Mouse (Mus musculus): ENCODE measurements around the gene Prss34. TPM values are rescaled to one million over a fixed set of nuclear protein-coding genes. Genes with fewer than 3 reads are reported as not detected.

The Prss34 gene
- polyA plus RNA-seq, 1 experiment from 2014 or later, result not detected

DNA sequence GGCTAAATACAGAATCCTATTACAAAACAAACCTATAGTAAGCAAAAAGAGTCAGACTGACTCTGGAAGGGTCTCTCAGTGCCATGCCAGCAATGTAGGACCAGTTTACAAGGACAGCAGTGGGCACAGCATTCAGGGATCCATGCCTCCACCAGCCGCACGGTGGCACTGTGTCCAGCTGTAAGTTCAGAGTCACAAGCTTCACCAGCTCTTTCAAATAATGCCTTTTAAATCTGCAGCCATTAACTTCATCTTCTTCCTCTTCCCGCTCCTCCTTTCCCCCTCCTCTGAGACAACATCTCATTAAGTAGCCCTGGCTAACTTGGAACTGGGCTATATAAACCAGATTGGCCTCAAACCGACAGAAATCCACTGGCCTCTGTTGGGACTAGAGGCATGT is 9.4 kb upstream of the Prss34 start:
- H3K36me3 ChIP-seq (ENCODE audit: control insufficient read depth, insufficient read depth, low read length), result no peaks in the 10 kb centered on the region
- no peak for ATAC-seq (ENCODE audit: low FRiP score)
- H3K4me1 ChIP-seq (replicated peaks; ENCODE audit: control insufficient read depth, insufficient read depth, low read length), result no peaks in the 10 kb centered on the region
- H3K9me3 ChIP-seq (ENCODE audit: control insufficient read depth, low read length), result no peaks in the 10 kb centered on the region
- H3K27me3 ChIP-seq (ENCODE audit: control insufficient read depth, insufficient read depth, low read length), result no peaks in the 10 kb centered on the region
- WGBS, result 33% methylated on average over 4 of the region's 4 CpGs
- no peak overlapping the region for H3K27ac ChIP-seq (ENCODE audit: low read depth, low read length)
- H3K4me2 ChIP-seq (replicated peaks; ENCODE audit: low read depth, low read length), result no peak overlapping the region
- no peak overlapping the region for H3K9ac ChIP-seq (ENCODE audit: low read depth, low read length)
- H3K4me3 ChIP-seq (ENCODE audit: low read depth, low read length), result no peak overlapping the region
- peak; percentile 68 for DNase-seq (ENCODE audit: low spot score)

DNA sequence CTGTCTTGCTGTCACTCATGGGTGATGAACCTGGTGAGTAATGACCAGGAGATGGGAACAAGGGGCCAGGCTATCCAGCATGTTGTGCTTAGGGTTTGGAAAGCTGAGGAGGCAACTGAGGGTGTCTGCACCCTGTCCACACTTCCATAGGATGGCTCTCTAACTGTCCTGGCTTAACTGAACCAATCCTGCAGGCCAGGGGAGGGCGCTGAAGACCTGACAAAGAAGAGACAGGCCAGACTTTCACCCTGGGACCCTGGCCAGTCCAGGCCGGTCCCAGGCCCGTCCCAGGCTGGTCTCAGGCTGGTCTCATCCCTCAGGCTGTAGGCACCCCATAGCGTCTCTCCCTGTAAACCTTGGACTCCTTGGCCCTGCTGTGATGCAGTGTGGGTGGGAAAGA is 7.8 kb upstream of the Prss34 start:
- ATAC-seq (ENCODE audit: low FRiP score) (no peak), DNase-seq (ENCODE audit: low spot score) (no peak)
- Histone ChIP-seq H3K4me1 (replicated peaks; ENCODE audit: control insufficient read depth, insufficient read depth, low read length) (no peaks in the 10 kb centered on the region), H3K27me3 (ENCODE audit: control insufficient read depth, insufficient read depth, low read length) (no peaks in the 10 kb centered on the region), H3K9me3 (ENCODE audit: control insufficient read depth, low read length) (no peaks in the 10 kb centered on the region), H3K4me2 (replicated peaks; ENCODE audit: low read depth, low read length) (no peak overlapping the region), H3K27ac (ENCODE audit: low read depth, low read length) (no peak overlapping the region), H3K9ac (ENCODE audit: low read depth, low read length) (no peak overlapping the region), H3K4me3 (ENCODE audit: low read depth, low read length) (no peak overlapping the region), H3K36me3 (ENCODE audit: control insufficient read depth, insufficient read depth, low read length) (no peaks in the 10 kb centered on the region)
- 33% methylated on average over 4 of the region's 4 CpGs for WGBS

DNA sequence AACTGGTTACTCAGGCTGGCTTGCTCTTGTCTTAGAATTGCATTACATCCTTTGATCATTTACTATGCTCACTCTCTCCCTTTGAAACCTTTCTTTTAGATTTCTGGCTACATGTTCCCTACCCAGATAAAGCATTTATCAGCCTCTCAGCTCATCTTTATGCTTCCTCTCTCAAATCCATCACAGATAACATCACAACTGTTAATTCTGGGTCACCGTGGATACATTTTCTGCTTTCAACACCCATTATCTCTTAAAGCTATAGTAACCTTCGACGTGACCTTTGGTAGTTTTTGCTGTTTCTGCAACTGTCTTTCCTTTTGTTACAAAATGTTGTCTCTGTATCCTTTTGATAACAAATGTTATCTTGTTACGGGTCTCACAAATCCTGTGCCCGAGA is 4.7 kb upstream of the Prss34 start:
- Histone ChIP-seq H3K9ac (ENCODE audit: low read depth, low read length) (no peak overlapping the region), H3K4me2 (replicated peaks; ENCODE audit: low read depth, low read length) (no peak overlapping the region), H3K4me3 (ENCODE audit: low read depth, low read length) (no peak overlapping the region), H3K4me1 (replicated peaks; ENCODE audit: control insufficient read depth, insufficient read depth, low read length) (no peaks in the 10 kb centered on the region), H3K27ac (ENCODE audit: low read depth, low read length) (no peak overlapping the region), H3K27me3 (ENCODE audit: control insufficient read depth, insufficient read depth, low read length) (no peaks in the 10 kb centered on the region), H3K9me3 (ENCODE audit: control insufficient read depth, low read length) (no peaks in the 10 kb centered on the region), H3K36me3 (ENCODE audit: control insufficient read depth, insufficient read depth, low read length) (no peaks in the 10 kb centered on the region)
- no peak for ATAC-seq (ENCODE audit: low FRiP score)
- DNase-seq (ENCODE audit: low spot score), result no peak
- 80% methylated on average over 5 of the region's 5 CpGs for WGBS

DNA sequence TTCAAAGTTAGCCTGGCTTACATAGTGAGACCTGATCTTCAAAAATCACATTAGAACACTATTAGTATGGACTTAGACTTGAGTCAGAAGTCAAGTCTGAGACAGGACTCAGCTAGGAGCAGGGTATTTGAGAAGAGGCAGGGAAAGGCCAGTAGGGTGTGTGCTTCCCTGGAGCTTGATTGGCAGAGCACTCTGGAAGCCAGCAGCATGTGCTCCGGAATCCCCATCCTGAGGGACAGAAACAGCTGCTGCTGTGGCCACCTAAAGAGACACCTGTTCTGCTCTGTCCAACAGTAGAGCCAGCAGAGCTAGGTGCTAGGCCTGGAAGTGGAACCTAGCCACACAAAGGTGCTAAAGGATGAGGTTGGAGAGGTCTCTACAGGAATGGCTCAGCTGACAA is 4.1 kb upstream of the Prss34 start:
- H3K27me3 ChIP-seq (ENCODE audit: control insufficient read depth, insufficient read depth, low read length), result no peaks in the 10 kb centered on the region
- H3K4me3 ChIP-seq (ENCODE audit: low read depth, low read length), result no peak overlapping the region
- no peaks in the 10 kb centered on the region for H3K36me3 ChIP-seq (ENCODE audit: control insufficient read depth, insufficient read depth, low read length)
- no peak overlapping the region for H3K4me2 ChIP-seq (replicated peaks; ENCODE audit: low read depth, low read length)
- ATAC-seq (ENCODE audit: low FRiP score), result no peak
- no peaks in the 10 kb centered on the region for H3K4me1 ChIP-seq (replicated peaks; ENCODE audit: control insufficient read depth, insufficient read depth, low read length)
- no peaks in the 10 kb centered on the region for H3K9me3 ChIP-seq (ENCODE audit: control insufficient read depth, low read length)
- no peak overlapping the region for H3K27ac ChIP-seq (ENCODE audit: low read depth, low read length)
- no peak for DNase-seq (ENCODE audit: low spot score)
- WGBS, result 45% methylated on average over 1 of the region's 1 CpGs
- no peak overlapping the region for H3K9ac ChIP-seq (ENCODE audit: low read depth, low read length)

DNA sequence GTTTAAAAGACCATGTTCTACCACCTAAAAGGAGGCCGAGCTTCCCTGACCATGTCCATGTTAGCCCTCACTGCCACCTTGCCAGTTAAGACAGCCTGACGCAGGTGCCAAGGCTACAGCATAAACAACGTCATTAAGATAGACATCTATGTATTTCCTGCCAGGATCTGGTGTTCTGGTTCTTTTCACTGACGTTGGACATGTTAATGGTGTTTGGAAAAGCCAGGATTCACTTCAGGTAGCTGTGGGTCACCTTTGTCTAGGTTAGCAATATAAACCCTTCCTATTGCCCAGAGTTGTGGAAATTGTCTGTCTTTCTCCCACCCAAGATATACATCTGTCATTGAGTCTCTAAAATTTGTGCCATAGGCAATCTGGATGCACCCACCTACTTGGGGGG is 10.2 kb downstream of the Prss34 start, which contains the start of gene Prss28:
Gene Prss28, plus strand, starts transcription at position 301 of the 400 bp plus-strand sequence.
- WGBS, result 93% methylated on average over 4 of the region's 4 CpGs
- no peak for ATAC-seq (ENCODE audit: low FRiP score)

DNA sequence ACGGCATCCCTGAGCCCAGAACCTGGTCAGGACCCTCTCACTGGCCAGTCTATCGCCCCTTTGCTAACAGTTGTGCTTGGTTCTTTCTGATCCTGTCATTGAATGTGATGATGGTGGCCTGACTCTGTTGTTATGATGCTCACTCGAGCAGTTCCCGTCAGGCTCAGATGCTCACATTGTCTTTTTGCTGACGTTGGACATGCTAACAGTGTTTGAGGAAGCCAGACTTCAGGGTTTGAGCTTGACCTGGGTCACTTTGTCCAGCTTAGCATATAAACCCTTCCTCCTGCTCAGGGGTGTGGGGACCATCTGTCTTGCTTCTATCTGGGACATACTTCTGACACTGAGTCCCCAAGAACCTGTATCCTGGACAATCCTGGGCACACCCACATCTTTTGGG is 20.2 kb downstream of the Prss34 start, which contains the start of gene Prss29:
Gene Prss29, plus strand, starts transcription at position 301 of the 400 bp plus-strand sequence.
- H3K36me3 ChIP-seq (ENCODE audit: control insufficient read depth, insufficient read depth, low read length), result no peaks in the 10 kb centered on the region
- H3K4me3 ChIP-seq (ENCODE audit: low read depth, low read length), result no peak within 1 kb of the TSS
- H3K4me1 ChIP-seq (replicated peaks; ENCODE audit: control insufficient read depth, insufficient read depth, low read length), result no peaks in the 10 kb centered on the region
- WGBS, result 85% methylated on average over 5 of the region's 5 CpGs
- no peak for ATAC-seq (ENCODE audit: low FRiP score)
- no peaks in the 10 kb centered on the region for H3K9me3 ChIP-seq (ENCODE audit: control insufficient read depth, low read length)
- H3K9ac ChIP-seq (ENCODE audit: low read depth, low read length), result no peak within 1 kb of the TSS
- no peaks in the 10 kb centered on the region for H3K27me3 ChIP-seq (ENCODE audit: control insufficient read depth, insufficient read depth, low read length)
- DNase-seq (ENCODE audit: low spot score), result no peak
- H3K4me2 ChIP-seq (replicated peaks; ENCODE audit: low read depth, low read length), result no peak within 1 kb of the TSS
- H3K27ac ChIP-seq (ENCODE audit: low read depth, low read length), result no peak within 1 kb of the TSS

More for the DNA sequence above, 10.2 kb downstream of the Prss34 start, which contains the start of gene Prss28:
- no peaks in the 10 kb centered on the region for H3K4me1 ChIP-seq (replicated peaks; ENCODE audit: control insufficient read depth, insufficient read depth, low read length)
- no peak within 1 kb of the TSS for H3K9ac ChIP-seq (ENCODE audit: low read depth, low read length)
- no peaks in the 10 kb centered on the region for H3K36me3 ChIP-seq (ENCODE audit: control insufficient read depth, insufficient read depth, low read length)
- no peaks in the 10 kb centered on the region for H3K9me3 ChIP-seq (ENCODE audit: control insufficient read depth, low read length)
- no peak for DNase-seq (ENCODE audit: low spot score)
- no peak within 1 kb of the TSS for H3K4me2 ChIP-seq (replicated peaks; ENCODE audit: low read depth, low read length)
- H3K27me3 ChIP-seq (ENCODE audit: control insufficient read depth, insufficient read depth, low read length), result no peaks in the 10 kb centered on the region
- no peak within 1 kb of the TSS for H3K27ac ChIP-seq (ENCODE audit: low read depth, low read length)
- H3K4me3 ChIP-seq (ENCODE audit: low read depth, low read length), result no peak within 1 kb of the TSS

DNA sequence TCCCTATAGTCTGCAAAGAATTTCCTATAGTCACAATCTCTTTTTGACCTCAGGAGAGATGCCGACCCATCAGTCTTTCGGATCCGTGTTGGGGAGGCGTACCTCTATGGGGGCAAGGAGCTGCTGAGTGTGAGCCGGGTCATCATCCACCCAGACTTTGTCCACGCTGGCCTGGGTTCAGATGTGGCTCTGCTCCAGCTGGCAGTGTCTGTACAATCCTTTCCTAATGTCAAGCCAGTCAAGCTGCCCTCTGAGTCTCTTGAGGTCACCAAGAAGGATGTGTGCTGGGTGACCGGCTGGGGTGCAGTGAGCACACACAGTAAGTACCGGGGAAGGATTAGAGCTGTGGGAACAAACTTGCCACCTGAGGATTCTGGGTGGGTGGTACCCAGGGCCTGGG is 22.6 kb downstream of the Prss34 start:
- Histone ChIP-seq H3K9ac (ENCODE audit: low read depth, low read length) (no peak overlapping the region), H3K27ac (ENCODE audit: low read depth, low read length) (no peak overlapping the region), H3K9me3 (ENCODE audit: control insufficient read depth, low read length) (no peaks in the 10 kb centered on the region), H3K4me1 (replicated peaks; ENCODE audit: control insufficient read depth, insufficient read depth, low read length) (no peaks in the 10 kb centered on the region), H3K4me2 (replicated peaks; ENCODE audit: low read depth, low read length) (no peak overlapping the region), H3K36me3 (ENCODE audit: control insufficient read depth, insufficient read depth, low read length) (no peaks in the 10 kb centered on the region), H3K27me3 (ENCODE audit: control insufficient read depth, insufficient read depth, low read length) (no peaks in the 10 kb centered on the region), H3K4me3 (ENCODE audit: low read depth, low read length) (no peak overlapping the region)
- DNase-seq (ENCODE audit: low spot score) (no peak), ATAC-seq (ENCODE audit: low FRiP score) (no peak)
- WGBS, result 86% methylated on average over 8 of the region's 8 CpGs

DNA sequence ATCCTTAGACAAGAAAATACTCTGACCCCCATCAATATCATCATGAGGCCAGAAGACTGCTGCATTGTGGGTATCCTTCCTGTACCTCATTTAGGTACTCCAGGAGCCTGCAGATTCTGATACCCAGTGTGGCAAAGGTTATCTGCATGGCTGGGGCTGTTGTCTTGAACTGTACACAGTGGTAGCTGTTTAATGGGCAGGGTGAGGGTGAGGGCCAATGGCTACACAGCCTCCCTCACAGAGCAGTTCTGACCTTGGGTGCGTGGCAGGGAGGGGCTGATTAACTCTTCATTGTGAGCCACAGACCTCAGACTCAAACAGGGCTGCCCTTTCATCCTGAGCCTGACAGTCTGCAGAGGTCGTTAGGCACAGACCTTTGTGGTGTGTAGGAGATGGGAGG is 24.7 kb downstream of the Prss34 start:
- 22% methylated on average over 2 of the region's 2 CpGs for WGBS
- Histone ChIP-seq H3K9ac (ENCODE audit: low read depth, low read length) (no peak overlapping the region), H3K4me3 (ENCODE audit: low read depth, low read length) (no peak overlapping the region), H3K9me3 (ENCODE audit: control insufficient read depth, low read length) (no peaks in the 10 kb centered on the region), H3K36me3 (ENCODE audit: control insufficient read depth, insufficient read depth, low read length) (no peaks in the 10 kb centered on the region), H3K4me1 (replicated peaks; ENCODE audit: control insufficient read depth, insufficient read depth, low read length) (no peaks in the 10 kb centered on the region), H3K4me2 (replicated peaks; ENCODE audit: low read depth, low read length) (no peak overlapping the region), H3K27me3 (ENCODE audit: control insufficient read depth, insufficient read depth, low read length) (no peaks in the 10 kb centered on the region), H3K27ac (ENCODE audit: low read depth, low read length) (no peak overlapping the region)
- ATAC-seq (ENCODE audit: low FRiP score) (no peak), DNase-seq (ENCODE audit: low spot score) (no peak)

DNA sequence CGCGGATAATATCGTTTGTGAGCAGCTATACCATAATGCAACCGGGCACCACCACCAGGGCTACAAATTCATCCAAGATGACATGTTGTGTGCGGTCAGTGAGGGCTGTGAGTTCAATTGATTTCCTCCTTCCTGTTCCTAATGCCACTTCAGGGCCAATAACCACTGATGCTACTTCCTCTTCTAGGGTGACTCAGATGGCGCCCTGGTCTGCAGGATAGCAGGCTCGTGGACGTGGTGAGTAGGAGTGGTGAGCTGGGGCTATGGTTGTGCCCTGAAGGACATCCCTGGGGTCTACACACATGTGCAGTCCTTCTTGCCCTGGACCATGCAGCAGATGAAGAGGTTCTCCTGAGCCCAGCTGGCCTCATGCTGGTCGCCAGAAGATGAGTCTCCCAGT is 34.1 kb downstream of the Prss34 start:
- Histone ChIP-seq H3K9ac (ENCODE audit: low read depth, low read length) (no peak overlapping the region), H3K9me3 (ENCODE audit: control insufficient read depth, low read length) (no peaks in the 10 kb centered on the region), H3K27ac (ENCODE audit: low read depth, low read length) (no peak overlapping the region), H3K36me3 (ENCODE audit: control insufficient read depth, insufficient read depth, low read length) (no peaks in the 10 kb centered on the region), H3K27me3 (ENCODE audit: control insufficient read depth, insufficient read depth, low read length) (no peaks in the 10 kb centered on the region), H3K4me1 (replicated peaks; ENCODE audit: control insufficient read depth, insufficient read depth, low read length) (no peaks in the 10 kb centered on the region), H3K4me2 (replicated peaks; ENCODE audit: low read depth, low read length) (no peak overlapping the region), H3K4me3 (ENCODE audit: low read depth, low read length) (no peak overlapping the region)
- ATAC-seq (ENCODE audit: low FRiP score), result no peak
- WGBS, result 83% methylated on average over 9 of the region's 9 CpGs
- no peak for DNase-seq (ENCODE audit: low spot score)

All from hindbrain, embryonic 11.5 days (tissue).